Mouse (Mus musculus): Measurements from ENCODE around the gene Neto2. TPM values are rescaled to one million over a fixed set of nuclear protein-coding genes. Genes with fewer than 3 reads are reported as not detected.
"Not testable (repeated sequence)": the region's sequence is repeated elsewhere in the genome, so short reads cannot be mapped to it uniquely, and the experiment has no call there.

Gene Neto2
- polyA plus RNA-seq, 1 experiment = 16.1 TPM

DNA sequence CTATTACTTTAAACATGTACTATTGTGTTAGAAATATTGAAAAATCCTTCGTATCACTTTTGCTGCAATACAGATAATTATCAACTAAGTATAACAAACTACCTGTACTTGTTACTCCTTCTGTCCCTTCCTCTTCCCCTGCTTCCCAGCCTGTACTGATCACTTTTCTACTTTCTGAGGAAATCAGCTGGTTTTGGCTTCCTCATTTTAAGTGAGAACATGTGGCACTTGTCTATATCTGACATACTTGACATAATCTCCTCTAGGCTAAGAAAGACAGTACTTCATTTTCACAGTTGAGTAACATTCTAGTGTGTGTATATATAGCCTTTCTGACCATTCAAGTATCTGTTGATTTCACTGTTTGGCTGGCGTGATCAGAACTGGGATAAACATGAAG lies 49.5 kb downstream of the Neto2 start:
- TF ChIP-seq POLR2A (IDR thresholded peaks at IDR 0.05; ENCODE audit: low read depth, low read length) = no peak
- no peak for TF ChIP-seq CTCF (IDR thresholded peaks at IDR 0.05; ENCODE audit: borderline replicate concordance, insufficient read depth, low read length)
- Histone ChIP-seq H3K27ac (ENCODE audit: insufficient read depth, low read length) (no peak overlapping the region), H3K4me3 (ENCODE audit: insufficient read depth, low read length) (no peak overlapping the region), H3K4me1 (ENCODE audit: control insufficient read depth, insufficient read depth, low read length) (peaks cover 4% of the 10 kb centered on the region; the same call in 1 of the 2 replicates)

DNA sequence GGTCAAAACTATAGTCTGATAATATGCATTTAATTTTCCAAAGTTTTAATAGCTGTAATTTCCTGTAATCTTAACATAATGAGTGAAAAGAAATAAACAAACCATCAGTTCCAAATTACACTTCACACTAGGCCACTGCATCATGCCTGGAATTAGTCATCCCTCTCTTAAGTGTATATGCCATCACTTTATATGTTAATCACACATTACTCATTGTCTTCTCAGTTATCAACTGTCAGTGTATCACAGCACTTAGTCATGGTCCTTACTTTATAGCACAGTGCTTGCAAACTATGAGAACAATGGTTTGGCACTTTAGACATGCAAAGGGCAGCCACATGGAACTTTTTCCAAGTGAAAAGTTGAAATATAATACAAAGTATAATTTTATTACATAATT lies 52.2 kb downstream of the Neto2 start:
- Histone ChIP-seq H3K4me3 (ENCODE audit: insufficient read depth, low read length) (no peak overlapping the region), H3K4me1 (ENCODE audit: control insufficient read depth, insufficient read depth, low read length) (peaks cover 4% of the 10 kb centered on the region; the same call in 1 of the 2 replicates), H3K27ac (ENCODE audit: insufficient read depth, low read length) (no peak overlapping the region)
- TF ChIP-seq CTCF (IDR thresholded peaks at IDR 0.05; ENCODE audit: borderline replicate concordance, insufficient read depth, low read length) = no peak
- TF ChIP-seq POLR2A (IDR thresholded peaks at IDR 0.05; ENCODE audit: low read depth, low read length) = no peak

GRCm38 (mm10) chr8:85644921-85645665 lies 55.6 kb downstream of the Neto2 start:
- peaks cover 4% of the 10 kb centered on the region; the same call in 1 of the 2 replicates for H3K4me1 ChIP-seq (ENCODE audit: control insufficient read depth, insufficient read depth, low read length)
- no peak overlapping the region for H3K27ac ChIP-seq (ENCODE audit: insufficient read depth, low read length)
- TF ChIP-seq POLR2A (IDR thresholded peaks at IDR 0.05; ENCODE audit: low read depth, low read length) (no peak), CTCF (IDR thresholded peaks at IDR 0.05; ENCODE audit: borderline replicate concordance, insufficient read depth, low read length) (no peak)
- H3K4me3 ChIP-seq (ENCODE audit: insufficient read depth, low read length) = no peak overlapping the region

GRCm38 (mm10) chr8:85624450-85624849 lies 76.3 kb downstream of the Neto2 start:
- no peak overlapping the region for H3K27ac ChIP-seq (ENCODE audit: insufficient read depth, low read length)
- no peak overlapping the region for H3K4me3 ChIP-seq (ENCODE audit: insufficient read depth, low read length)
- H3K4me1 ChIP-seq (ENCODE audit: control insufficient read depth, insufficient read depth, low read length) = no peaks in the 10 kb centered on the region
- TF ChIP-seq POLR2A (IDR thresholded peaks at IDR 0.05; ENCODE audit: low read depth, low read length) (no peak), CTCF (IDR thresholded peaks at IDR 0.05; ENCODE audit: borderline replicate concordance, insufficient read depth, low read length) (no peak)

GRCm38 (mm10) chr8:85623246-85623645 lies 77.5 kb downstream of the Neto2 start:
- no peak for TF ChIP-seq CTCF (IDR thresholded peaks at IDR 0.05; ENCODE audit: borderline replicate concordance, insufficient read depth, low read length)
- no peak overlapping the region for H3K27ac ChIP-seq (ENCODE audit: insufficient read depth, low read length)
- H3K4me1 ChIP-seq (ENCODE audit: control insufficient read depth, insufficient read depth, low read length) = no peaks in the 10 kb centered on the region
- no peak overlapping the region for H3K4me3 ChIP-seq (ENCODE audit: insufficient read depth, low read length)

DNA sequence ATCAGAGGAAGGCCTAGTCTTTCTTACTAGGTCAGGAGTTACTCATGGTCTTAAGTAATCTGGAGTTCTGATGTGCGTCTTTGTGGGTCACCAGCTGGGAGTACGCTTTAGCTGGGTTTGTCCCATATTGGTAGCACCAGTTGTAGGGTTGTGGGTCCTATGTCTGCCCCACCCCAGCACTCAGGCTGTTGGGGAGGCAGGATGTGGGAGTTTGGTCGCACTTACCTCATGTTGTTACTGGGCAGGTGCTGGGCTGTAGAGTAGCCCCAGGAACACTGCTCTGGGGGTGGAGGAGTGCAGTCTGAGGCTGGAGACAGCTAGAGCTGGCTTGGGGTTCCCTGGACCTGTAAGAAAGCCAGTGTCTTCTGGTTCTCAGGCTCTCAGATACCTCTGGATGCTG lies 81.9 kb downstream of the Neto2 start:
- Histone ChIP-seq H3K4me3 (ENCODE audit: insufficient read depth, low read length) (no peak overlapping the region), H3K4me1 (ENCODE audit: control insufficient read depth, insufficient read depth, low read length) (no peaks in the 10 kb centered on the region), H3K27ac (ENCODE audit: insufficient read depth, low read length) (no peak overlapping the region)
- no peak for TF ChIP-seq CTCF (IDR thresholded peaks at IDR 0.05; ENCODE audit: borderline replicate concordance, insufficient read depth, low read length)
- no peak for TF ChIP-seq POLR2A (IDR thresholded peaks at IDR 0.05; ENCODE audit: low read depth, low read length)

- not testable (repeated sequence) for H3K4me3 ChIP-seq (ENCODE audit: insufficient read depth, low read length); H3K4me1 ChIP-seq (ENCODE audit: control insufficient read depth, insufficient read depth, low read length); H3K27ac ChIP-seq (ENCODE audit: insufficient read depth, low read length)
Measured at GRCm38 (mm10) chr8:85617125-85617524, 83.6 kb downstream of the Neto2 start.

DNA sequence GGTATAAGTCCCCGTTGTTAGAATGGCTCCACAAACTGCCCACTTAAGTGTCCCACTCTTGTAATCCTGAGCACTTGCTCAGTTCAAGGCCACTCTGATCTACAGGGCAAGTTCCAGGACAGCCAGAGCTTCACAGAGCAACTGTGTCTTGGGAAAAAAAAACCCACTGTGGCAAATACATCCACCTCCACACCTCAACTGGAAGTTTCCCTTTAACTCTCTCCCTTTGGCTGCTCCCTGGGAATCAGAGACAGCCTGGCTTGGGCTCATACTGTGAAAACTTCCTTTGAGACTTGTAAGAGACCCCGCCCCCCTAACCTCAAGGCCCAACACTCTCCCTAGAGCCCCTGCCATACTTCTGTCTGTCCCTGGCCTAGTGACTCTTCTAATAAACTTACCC lies 91.9 kb downstream of the Neto2 start:
- H3K4me3 ChIP-seq (ENCODE audit: insufficient read depth, low read length) = no peak overlapping the region
- TF ChIP-seq CTCF (IDR thresholded peaks at IDR 0.05; ENCODE audit: borderline replicate concordance, insufficient read depth, low read length) = no peak
- no peak for TF ChIP-seq POLR2A (IDR thresholded peaks at IDR 0.05; ENCODE audit: low read depth, low read length)
- no peak overlapping the region for H3K27ac ChIP-seq (ENCODE audit: insufficient read depth, low read length)
- H3K4me1 ChIP-seq (ENCODE audit: control insufficient read depth, insufficient read depth, low read length) = no peaks in the 10 kb centered on the region

DNA sequence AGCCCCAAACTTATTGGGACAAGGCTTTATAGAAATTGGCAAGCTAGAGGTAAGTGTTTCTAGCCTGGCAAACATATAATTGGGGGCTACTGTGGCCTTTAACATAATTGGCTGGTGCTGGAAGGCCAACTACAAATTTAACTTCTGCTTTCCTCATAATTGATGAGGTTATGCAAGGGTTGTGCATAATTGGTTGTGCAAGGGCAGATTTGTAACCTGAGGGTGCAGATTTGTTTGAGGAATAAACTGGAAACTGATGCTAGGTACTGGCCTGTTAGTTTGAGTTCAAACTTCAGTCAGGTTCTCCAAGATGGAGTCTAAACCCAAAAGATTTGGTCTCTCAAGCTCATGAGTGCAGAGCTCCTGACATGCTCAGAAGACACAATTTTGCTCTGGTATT lies 92.9 kb downstream of the Neto2 start:
- H3K4me1 ChIP-seq (ENCODE audit: control insufficient read depth, insufficient read depth, low read length) = no peaks in the 10 kb centered on the region
- no peak for TF ChIP-seq CTCF (IDR thresholded peaks at IDR 0.05; ENCODE audit: borderline replicate concordance, insufficient read depth, low read length)
- TF ChIP-seq POLR2A (IDR thresholded peaks at IDR 0.05; ENCODE audit: low read depth, low read length) = no peak
- H3K27ac ChIP-seq (ENCODE audit: insufficient read depth, low read length) = no peak overlapping the region
- H3K4me3 ChIP-seq (ENCODE audit: insufficient read depth, low read length) = no peak overlapping the region

DNA sequence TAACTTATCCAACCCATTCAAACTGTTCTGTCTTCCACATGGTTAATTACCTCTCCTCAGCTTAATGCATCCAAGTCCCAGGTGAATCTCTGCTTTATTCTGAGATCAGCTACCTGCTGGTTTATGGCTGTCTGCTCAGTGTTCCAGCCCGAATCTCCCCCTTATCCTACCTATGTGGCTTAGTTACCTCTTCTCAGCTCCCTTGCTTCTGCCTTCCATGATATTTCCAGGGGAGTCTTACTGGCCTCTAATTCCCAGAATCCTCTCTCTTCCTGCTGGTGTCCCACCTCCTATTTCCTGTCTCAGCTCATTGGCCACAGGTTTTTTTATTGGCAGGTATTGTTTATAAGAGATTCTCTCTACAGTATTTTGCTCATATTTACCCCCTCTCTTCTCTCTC lies 93.8 kb downstream of the Neto2 start:
- Histone ChIP-seq H3K4me3 (ENCODE audit: insufficient read depth, low read length) (no peak overlapping the region), H3K27ac (ENCODE audit: insufficient read depth, low read length) (no peak overlapping the region), H3K4me1 (ENCODE audit: control insufficient read depth, insufficient read depth, low read length) (no peaks in the 10 kb centered on the region)
- TF ChIP-seq POLR2A (IDR thresholded peaks at IDR 0.05; ENCODE audit: low read depth, low read length) (no peak), CTCF (IDR thresholded peaks at IDR 0.05; ENCODE audit: borderline replicate concordance, insufficient read depth, low read length) (no peak)

- H3K4me1 ChIP-seq (ENCODE audit: control insufficient read depth, insufficient read depth, low read length) = no peaks in the 10 kb centered on the region
- H3K27ac ChIP-seq (ENCODE audit: insufficient read depth, low read length) = no peak overlapping the region
- no peak for TF ChIP-seq CTCF (IDR thresholded peaks at IDR 0.05; ENCODE audit: borderline replicate concordance, insufficient read depth, low read length)
- TF ChIP-seq POLR2A (IDR thresholded peaks at IDR 0.05; ENCODE audit: low read depth, low read length) = no peak
- no peak overlapping the region for H3K4me3 ChIP-seq (ENCODE audit: insufficient read depth, low read length)
Measured at GRCm38 (mm10) chr8:85606561-85606960, 94.2 kb downstream of the Neto2 start.
